Mouse (Mus musculus): ENCODE results near the gene Ttll12. TPM values are rescaled to one million over a fixed set of nuclear protein-coding genes. Genes with fewer than 3 reads are reported as not detected.

Ttll12 gene
- polyA plus RNA-seq, 1 experiment from 2014 or later = 50.7 TPM

- no peaks in the 10 kb centered on the region for H3K9me3 ChIP-seq (ENCODE audit: control insufficient read depth, low read length)
- H3K4me1 ChIP-seq (ENCODE audit: control insufficient read depth, insufficient read depth, low read length) = peaks cover 13% of the 10 kb centered on the region
- peak overlapping the region; percentile 62 for H3K4me2 ChIP-seq (ENCODE audit: low read length)
- H3K27ac ChIP-seq (replicated peaks; ENCODE audit: low read depth, low read length) = no peak overlapping the region
- ATAC-seq (ENCODE audit: low FRiP score, low TSS enrichment) = no peak
- H3K4me3 ChIP-seq (replicated peaks; ENCODE audit: low read depth, low read length) = no peak overlapping the region
- peaks cover 8% of the 10 kb centered on the region for H3K27me3 ChIP-seq (ENCODE audit: control insufficient read depth, insufficient read depth, low read length)
- WGBS = 36% methylated on average over 15 of the region's 15 CpGs
- no peak overlapping the region for H3K9ac ChIP-seq (replicated peaks; ENCODE audit: low read length)
- H3K36me3 ChIP-seq (ENCODE audit: control insufficient read depth, insufficient read depth, low read length) = no peaks in the 10 kb centered on the region
- peak; percentile 58 for DNase-seq
Measured at GRCm38 (mm10) chr15:83562626-83563270, 32.2 kb downstream of the Ttll12 start.

- Histone ChIP-seq H3K36me3 (ENCODE audit: control insufficient read depth, insufficient read depth, low read length) (no peaks in the 10 kb centered on the region), H3K9me3 (ENCODE audit: control insufficient read depth, low read length) (no peaks in the 10 kb centered on the region), H3K4me2 (ENCODE audit: low read length) (no peak overlapping the region), H3K4me1 (ENCODE audit: control insufficient read depth, insufficient read depth, low read length) (peaks cover 14% of the 10 kb centered on the region), H3K27me3 (ENCODE audit: control insufficient read depth, insufficient read depth, low read length) (peaks cover 8% of the 10 kb centered on the region), H3K4me3 (replicated peaks; ENCODE audit: low read depth, low read length) (no peak overlapping the region), H3K27ac (replicated peaks; ENCODE audit: low read depth, low read length) (no peak overlapping the region), H3K9ac (replicated peaks; ENCODE audit: low read length) (no peak overlapping the region)
- DNase-seq (no peak), ATAC-seq (ENCODE audit: low FRiP score, low TSS enrichment) (no peak)
- 58% methylated on average over 5 of the region's 5 CpGs for WGBS
Measured at GRCm38 (mm10) chr15:83560941-83561477, 33.9 kb downstream of the Ttll12 start.

- ATAC-seq (ENCODE audit: low FRiP score, low TSS enrichment) = peak; percentile 85
- Histone ChIP-seq H3K27ac (replicated peaks; ENCODE audit: low read depth, low read length) (peak overlapping the region; percentile 95), H3K4me2 (ENCODE audit: low read length) (peak overlapping the region; percentile 82), H3K27me3 (ENCODE audit: control insufficient read depth, insufficient read depth, low read length) (no peaks in the 10 kb centered on the region), H3K4me1 (ENCODE audit: control insufficient read depth, insufficient read depth, low read length) (peaks cover 8% of the 10 kb centered on the region), H3K4me3 (replicated peaks; ENCODE audit: low read depth, low read length) (peak overlapping the region; percentile 82), H3K9ac (replicated peaks; ENCODE audit: low read length) (peak overlapping the region; percentile 98), H3K9me3 (ENCODE audit: control insufficient read depth, low read length) (no peaks in the 10 kb centered on the region), H3K36me3 (ENCODE audit: control insufficient read depth, insufficient read depth, low read length) (peaks cover 24% of the 10 kb centered on the region)
- DNase-seq = peak; percentile 96
- under 1% methylated on average over 74 of the region's 74 CpGs for WGBS
Measured at GRCm38 (mm10) chr15:83555161-83555974, 39.6 kb downstream of the Ttll12 start.

GRCm38 (mm10) chr15:83553831-83554230, 41.1 kb downstream of the Ttll12 start:
- DNase-seq = no peak
- no peak overlapping the region for H3K4me3 ChIP-seq (replicated peaks; ENCODE audit: low read depth, low read length)
- H3K9ac ChIP-seq (replicated peaks; ENCODE audit: low read length) = no peak overlapping the region
- peaks cover 8% of the 10 kb centered on the region for H3K4me1 ChIP-seq (ENCODE audit: control insufficient read depth, insufficient read depth, low read length)
- H3K27ac ChIP-seq (replicated peaks; ENCODE audit: low read depth, low read length) = no peak overlapping the region
- H3K9me3 ChIP-seq (ENCODE audit: control insufficient read depth, low read length) = no peaks in the 10 kb centered on the region
- no peak for ATAC-seq (ENCODE audit: low FRiP score, low TSS enrichment)
- no peak overlapping the region for H3K4me2 ChIP-seq (ENCODE audit: low read length)
- peaks cover 39% of the 10 kb centered on the region for H3K36me3 ChIP-seq (ENCODE audit: control insufficient read depth, insufficient read depth, low read length)
- no peaks in the 10 kb centered on the region for H3K27me3 ChIP-seq (ENCODE audit: control insufficient read depth, insufficient read depth, low read length)

- Histone ChIP-seq H3K4me3 (replicated peaks; ENCODE audit: low read depth, low read length) (no peak overlapping the region), H3K9me3 (ENCODE audit: control insufficient read depth, low read length) (no peaks in the 10 kb centered on the region), H3K9ac (replicated peaks; ENCODE audit: low read length) (no peak overlapping the region), H3K27me3 (ENCODE audit: control insufficient read depth, insufficient read depth, low read length) (no peaks in the 10 kb centered on the region), H3K27ac (replicated peaks; ENCODE audit: low read depth, low read length) (no peak overlapping the region), H3K4me1 (ENCODE audit: control insufficient read depth, insufficient read depth, low read length) (peaks cover 4% of the 10 kb centered on the region; the same call in 1 of the 2 replicates), H3K36me3 (ENCODE audit: control insufficient read depth, insufficient read depth, low read length) (peaks cover 76% of the 10 kb centered on the region), H3K4me2 (ENCODE audit: low read length) (no peak overlapping the region)
- 82% methylated on average over 2 of the region's 2 CpGs for WGBS
- DNase-seq (no peak), ATAC-seq (ENCODE audit: low FRiP score, low TSS enrichment) (no peak)
Measured at GRCm38 (mm10) chr15:83550137-83550536, 44.8 kb downstream of the Ttll12 start.

- peaks cover 71% of the 10 kb centered on the region for H3K36me3 ChIP-seq (ENCODE audit: control insufficient read depth, insufficient read depth, low read length)
- no peak for DNase-seq
Measured at GRCm38 (mm10) chr15:83547144-83547543, 47.8 kb downstream of the Ttll12 start.

GRCm38 (mm10) chr15:83546029-83546428, 48.9 kb downstream of the Ttll12 start:
- DNase-seq (no peak), ATAC-seq (ENCODE audit: low FRiP score, low TSS enrichment) (no peak)
- Histone ChIP-seq H3K27me3 (ENCODE audit: control insufficient read depth, insufficient read depth, low read length) (no peaks in the 10 kb centered on the region), H3K4me1 (ENCODE audit: control insufficient read depth, insufficient read depth, low read length) (no peaks in the 10 kb centered on the region), H3K9ac (replicated peaks; ENCODE audit: low read length) (no peak overlapping the region), H3K36me3 (ENCODE audit: control insufficient read depth, insufficient read depth, low read length) (peaks cover 59% of the 10 kb centered on the region), H3K4me3 (replicated peaks; ENCODE audit: low read depth, low read length) (no peak overlapping the region), H3K27ac (replicated peaks; ENCODE audit: low read depth, low read length) (no peak overlapping the region), H3K9me3 (ENCODE audit: control insufficient read depth, low read length) (no peaks in the 10 kb centered on the region), H3K4me2 (ENCODE audit: low read length) (no peak overlapping the region)
- WGBS = 93% methylated on average over 7 of the region's 7 CpGs

More at GRCm38 (mm10) chr15:83547144-83547543, 47.8 kb downstream of the Ttll12 start:
- ATAC-seq (ENCODE audit: low FRiP score, low TSS enrichment) = no peak
- Histone ChIP-seq H3K27me3 (ENCODE audit: control insufficient read depth, insufficient read depth, low read length) (no peaks in the 10 kb centered on the region), H3K9me3 (ENCODE audit: control insufficient read depth, low read length) (no peaks in the 10 kb centered on the region), H3K9ac (replicated peaks; ENCODE audit: low read length) (no peak overlapping the region), H3K4me3 (replicated peaks; ENCODE audit: low read depth, low read length) (no peak overlapping the region), H3K27ac (replicated peaks; ENCODE audit: low read depth, low read length) (no peak overlapping the region), H3K4me2 (ENCODE audit: low read length) (no peak overlapping the region), H3K4me1 (ENCODE audit: control insufficient read depth, insufficient read depth, low read length) (no peaks in the 10 kb centered on the region)
- 91% methylated on average over 8 of the region's 8 CpGs for WGBS

GRCm38 (mm10) chr15:83541647-83542287, 53.2 kb downstream of the Ttll12 start:
- Histone ChIP-seq H3K4me3 (replicated peaks; ENCODE audit: low read depth, low read length) (no peak overlapping the region), H3K27ac (replicated peaks; ENCODE audit: low read depth, low read length) (no peak overlapping the region), H3K4me2 (ENCODE audit: low read length) (no peak overlapping the region), H3K9me3 (ENCODE audit: control insufficient read depth, low read length) (no peaks in the 10 kb centered on the region), H3K4me1 (ENCODE audit: control insufficient read depth, insufficient read depth, low read length) (no peaks in the 10 kb centered on the region), H3K27me3 (ENCODE audit: control insufficient read depth, insufficient read depth, low read length) (no peaks in the 10 kb centered on the region), H3K36me3 (ENCODE audit: control insufficient read depth, insufficient read depth, low read length) (peaks cover 17% of the 10 kb centered on the region), H3K9ac (replicated peaks; ENCODE audit: low read length) (no peak overlapping the region)
- 77% methylated on average over 9 of the region's 9 CpGs for WGBS
- no peak for ATAC-seq (ENCODE audit: low FRiP score, low TSS enrichment)
- no peak for DNase-seq
